Mouse (Mus musculus) kidney, adult 2 months (tissue): ENCODE results near the gene Olfr1094. TPM values are rescaled to one million over a fixed set of nuclear protein-coding genes. Genes with fewer than 3 reads are reported as not detected.

ENCODE experiments used
- DNase-seq: peaks from one replicate; pipeline ENCODE4 v3.0.0; 2021
- H3K27ac ChIP-seq: fragments of 200-500 bp; 2 replicates; pipeline ENCODE4 v1.5.1; 2012; ENCODE audit warnings: low read depth, low read length, control low read depth, inconsistent platforms; ENCODE audit not compliant: insufficient read depth
- H3K27me3 ChIP-seq: fragments of 200-500 bp; replicated peaks from 2 replicates; pipeline ENCODE4 v1.6.1; 2012; ENCODE audit warnings: mild to moderate bottlenecking, moderate library complexity, low read length, inconsistent platforms; ENCODE audit not compliant: control insufficient read depth, insufficient read depth
- H3K36me3 ChIP-seq: fragments of 200-500 bp; 2 replicates; pipeline ENCODE4 v1.6.1; 2012; ENCODE audit warnings: mild to moderate bottlenecking, moderate library complexity, low read length, inconsistent platforms; ENCODE audit not compliant: control insufficient read depth, insufficient read depth
- H3K4me1 ChIP-seq: fragments of 200-500 bp; 2 replicates; pipeline ENCODE4 v1.6.1; 2011; ENCODE audit warnings: low read length; ENCODE audit not compliant: control insufficient read depth, insufficient read depth
- H3K4me3 ChIP-seq: fragments of 200-500 bp; 2 replicates; pipeline ENCODE4 v1.5.1; 2011; ENCODE audit warnings: mild to moderate bottlenecking, low read depth, low read length, control low read depth; ENCODE audit not compliant: insufficient read depth
- CTCF ChIP-seq: fragments of 200-500 bp; conservative IDR thresholded peaks from 2 replicates; pipeline ENCODE4 v1.5.1; 2011; ENCODE audit warnings: low read depth, mild to moderate bottlenecking, control low read depth, low read length, moderate library complexity, mixed read lengths; ENCODE audit not compliant: insufficient read depth, insufficient read length
- POLR2A ChIP-seq: fragments of 200-500 bp; IDR thresholded peaks from one replicate; pipeline ENCODE4 v1.6.1; 2011; ENCODE audit warnings: low read depth, low read length, control low read depth
- WGBS: fragments of 180-500 bp; shearing (Covaris S2); methylation state at CpG from one replicate; pipeline ENCODE4 v1.1.7; 2018; 5-methylcytosine and 5-hydroxymethylcytosine counted together
- polyA plus RNA-seq: library from polyadenylated mRNA; depleted of rRNA; stranded (reverse); fragments of >200 nt; gene quantifications from 2 replicates; pipeline ENCODE4 v1.2.3, GENCODE M21; 2012; rRNA removed

The Olfr1094 gene
- polyA plus RNA-seq: not detected in 2 replicates

GRCm38 (mm10) chr2:86824363-86824762, at the start of gene Olfr1094:
TSS of gene Olfr1094 (plus strand) at chr2:86824663.
- no peak for TF ChIP-seq POLR2A
- TF ChIP-seq CTCF: no peak
- DNase-seq: no peak
- Histone ChIP-seq H3K36me3 (no peaks in the 10 kb centered on the region), H3K27ac (no peak within 1 kb of the TSS), H3K27me3 (no peaks in the 10 kb centered on the region), H3K4me1 (no peaks in the 10 kb centered on the region), H3K4me3 (no peak within 1 kb of the TSS)

- H3K27ac ChIP-seq: no peak within 1 kb of the TSS
- no peak within 1 kb of the TSS for H3K4me3 ChIP-seq
- TF ChIP-seq POLR2A (no peak), CTCF (no peak)
- no peaks in the 10 kb centered on the region for H3K4me1 ChIP-seq
- 78% methylated on average over 2 of the region's 2 CpGs for WGBS
- no peaks in the 10 kb centered on the region for H3K36me3 ChIP-seq
- no peaks in the 10 kb centered on the region for H3K27me3 ChIP-seq
- no peak for DNase-seq
These were observed 42.3 kb upstream of the Olfr1094 start, which contains the start of gene Olfr1093 for GRCm38 (mm10) chr2:86782179-86782578. TSS of gene Olfr1093 (plus strand) at chr2:86782479.

DNA sequence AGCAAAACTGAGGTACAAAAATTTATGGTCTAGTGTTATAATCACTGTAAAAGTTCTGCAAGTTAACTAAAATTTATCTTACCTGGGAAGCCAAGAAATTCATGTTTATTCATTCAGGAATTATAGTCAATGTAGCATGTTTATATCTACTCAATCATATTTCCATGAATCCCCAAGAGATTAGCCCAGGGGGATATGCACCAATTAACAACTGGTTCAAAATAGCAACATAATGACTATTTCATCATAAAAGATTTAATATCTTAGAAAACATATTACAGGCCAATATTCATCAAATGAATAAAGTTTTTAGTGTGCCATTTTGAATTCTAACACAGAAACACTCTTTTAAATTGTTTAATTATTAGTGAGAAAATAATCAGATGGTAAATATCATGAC, 14.5 kb upstream of the Olfr1094 start, which contains the start of gene Olfr141:
Gene Olfr141, minus strand, starts transcription at position 101 of the 400 bp plus-strand sequence.
- no peaks in the 10 kb centered on the region for H3K36me3 ChIP-seq
- DNase-seq: no peak
- H3K27ac ChIP-seq: no peak within 1 kb of the TSS
- no peak within 1 kb of the TSS for H3K4me3 ChIP-seq
- no peaks in the 10 kb centered on the region for H3K27me3 ChIP-seq
- H3K4me1 ChIP-seq: no peaks in the 10 kb centered on the region
- no peak for TF ChIP-seq CTCF

GRCm38 (mm10) chr2:86851596-86851995, 27.1 kb downstream of the Olfr1094 start, which contains the start of gene Olfr1095:
TSS of gene Olfr1095 (minus strand) at chr2:86851696.
- Histone ChIP-seq H3K27me3 (no peaks in the 10 kb centered on the region), H3K27ac (no peak within 1 kb of the TSS), H3K36me3 (no peaks in the 10 kb centered on the region), H3K4me3 (no peak within 1 kb of the TSS), H3K4me1 (no peaks in the 10 kb centered on the region)
- DNase-seq: no peak
- TF ChIP-seq CTCF: no peak
- no peak for TF ChIP-seq POLR2A
- WGBS: 87% methylated on average over 3 of the region's 3 CpGs

- no peak for TF ChIP-seq CTCF
- TF ChIP-seq POLR2A: no peak
- WGBS: 28% methylated on average over 1 of the region's 1 CpGs
- Histone ChIP-seq H3K4me1 (no peaks in the 10 kb centered on the region), H3K36me3 (no peaks in the 10 kb centered on the region), H3K27ac (no peak within 1 kb of the TSS), H3K27me3 (no peaks in the 10 kb centered on the region), H3K4me3 (no peak within 1 kb of the TSS)
- DNase-seq: no peak
These were observed 50.2 kb downstream of the Olfr1094 start, which contains the start of gene Gm13723 for GRCm38 (mm10) chr2:86874702-86875101. TSS of gene Gm13723 (minus strand) at chr2:86874802.

Other genes with a start within 250 kb of the Olfr1094 start
- gene Olfr1082, start 225.7 kb upstream of the Olfr1094 start, polyA plus RNA-seq: not detected in 2 replicates
- not detected in 2 replicates for gene Olfr1084, start 184.9 kb upstream of the Olfr1094 start, polyA plus RNA-seq
- not detected in 2 replicates for gene Olfr1085, start 162.6 kb upstream of the Olfr1094 start, polyA plus RNA-seq
- gene Olfr1086, start 144.6 kb upstream of the Olfr1094 start, polyA plus RNA-seq: not detected in 2 replicates
- gene Olfr1087, start 126.3 kb upstream of the Olfr1094 start, polyA plus RNA-seq: not detected in 2 replicates
- not detected in 2 replicates for gene Olfr1089, start 91.0 kb upstream of the Olfr1094 start, polyA plus RNA-seq
- not detected in 2 replicates for gene Olfr1090, start 65.7 kb upstream of the Olfr1094 start, polyA plus RNA-seq
- gene Olfr1093, start 42.2 kb upstream of the Olfr1094 start, polyA plus RNA-seq: not detected in 2 replicates
- not detected in 2 replicates for gene Olfr141, start 14.6 kb upstream of the Olfr1094 start, polyA plus RNA-seq
- not detected in 2 replicates for gene Olfr1095, start 27.0 kb downstream of the Olfr1094 start, polyA plus RNA-seq
- gene Gm13723, start 50.1 kb downstream of the Olfr1094 start, polyA plus RNA-seq: not detected in 2 replicates
- gene Olfr1097, start 67.6 kb downstream of the Olfr1094 start, polyA plus RNA-seq: not detected in 2 replicates
- gene Olfr1098, start 99.9 kb downstream of the Olfr1094 start, polyA plus RNA-seq: not detected in 2 replicates
- not detected in 2 replicates for gene Olfr1099, start 136.0 kb downstream of the Olfr1094 start, polyA plus RNA-seq
- not detected in 2 replicates for gene Olfr1100, start 155.3 kb downstream of the Olfr1094 start, polyA plus RNA-seq
- not detected in 2 replicates for gene Olfr1101, start 166.6 kb downstream of the Olfr1094 start, polyA plus RNA-seq
- not detected in 2 replicates for gene Olfr1102, start 173.7 kb downstream of the Olfr1094 start, polyA plus RNA-seq
- gene Olfr1104, start 202.4 kb downstream of the Olfr1094 start, polyA plus RNA-seq: not detected in 2 replicates
- gene Olfr1105, start 211.9 kb downstream of the Olfr1094 start, polyA plus RNA-seq: not detected in 2 replicates
- not detected in 2 replicates for gene Olfr1106, start 227.6 kb downstream of the Olfr1094 start, polyA plus RNA-seq